Mouse (Mus musculus) bone marrow macrophage, adult 2 months (primary cell): Measurements from ENCODE around the gene Stfa3.

Source experiments
- CTCF ChIP-seq: IDR thresholded peaks from 2 replicates; pipeline ENCODE4 v1.5.1; 2012; ENCODE audit warnings: low read depth, mild to moderate bottlenecking, low read length, moderate library complexity
- POLR2A ChIP-seq: IDR thresholded peaks from 2 replicates; pipeline ENCODE4 v1.6.1; 2012; ENCODE audit warnings: mild to moderate bottlenecking, low read depth, low read length, borderline replicate concordance

GRCm38 (mm10) chr16:36469955-36470478 lies 14.8 kb upstream of the Stfa3 start:
- TF ChIP-seq CTCF (peak; percentile 15; the same call in 1 of the 2 replicates), POLR2A (no peak)
